Mouse (Mus musculus): ENCODE measurements around the gene Tanc1. TPM values are rescaled to one million over a fixed set of nuclear protein-coding genes. Genes with fewer than 3 reads are reported as not detected.

The Tanc1 gene
- total RNA-seq, 2 experiments from 2014 or later, result 17.7 to 27.5 TPM

- intact Hi-C loops (cut with DNase I), result no loop called here
- DNase-seq (ENCODE audit: low spot score in 2 of 2), result no peak
These were observed 63.6 kb downstream of the Tanc1 start for GRCm38 (mm10) chr2:59675270-59675995.

- DNase-seq (ENCODE audit: low spot score in 2 of 2), result no peak
- intact Hi-C loops (cut with DNase I), result no loop called here
These were observed 64.2 kb downstream of the Tanc1 start for GRCm38 (mm10) chr2:59676041-59676440.

DNA sequence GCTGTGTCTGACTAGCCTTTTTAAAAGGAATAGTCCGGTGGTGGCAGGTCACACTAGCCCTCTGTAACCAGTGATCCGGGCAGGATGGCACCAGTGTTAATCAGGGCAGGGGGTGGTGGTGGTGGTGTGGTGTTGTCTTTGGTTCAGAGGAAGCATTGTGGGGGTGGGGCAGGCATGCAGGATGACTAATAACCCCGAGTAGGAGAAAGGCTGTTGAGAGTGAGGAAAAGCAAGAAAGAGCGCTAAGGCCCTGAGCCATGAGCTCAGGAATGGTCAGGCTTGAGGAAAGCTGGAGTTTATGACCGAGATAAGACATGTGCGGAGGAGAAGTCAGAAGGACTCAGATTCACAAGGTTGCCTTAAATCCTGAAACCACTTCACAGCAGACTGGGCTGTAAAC is 64.6 kb downstream of the Tanc1 start:
- intact Hi-C loops (cut with DNase I), result no loop called here

GRCm38 (mm10) chr2:59679424-59680020 is 67.7 kb downstream of the Tanc1 start:
- no peak for DNase-seq (ENCODE audit: low spot score in 2 of 2)
- intact Hi-C loops (cut with DNase I), result no loop called here

More for the DNA sequence above, 64.6 kb downstream of the Tanc1 start:
- DNase-seq (ENCODE audit: low spot score in 2 of 2), result no peak

GRCm38 (mm10) chr2:59680736-59681135 is 68.9 kb downstream of the Tanc1 start:
- intact Hi-C loops (cut with DNase I), result no loop called here
- DNase-seq (ENCODE audit: low spot score in 2 of 2), result no peak

DNA sequence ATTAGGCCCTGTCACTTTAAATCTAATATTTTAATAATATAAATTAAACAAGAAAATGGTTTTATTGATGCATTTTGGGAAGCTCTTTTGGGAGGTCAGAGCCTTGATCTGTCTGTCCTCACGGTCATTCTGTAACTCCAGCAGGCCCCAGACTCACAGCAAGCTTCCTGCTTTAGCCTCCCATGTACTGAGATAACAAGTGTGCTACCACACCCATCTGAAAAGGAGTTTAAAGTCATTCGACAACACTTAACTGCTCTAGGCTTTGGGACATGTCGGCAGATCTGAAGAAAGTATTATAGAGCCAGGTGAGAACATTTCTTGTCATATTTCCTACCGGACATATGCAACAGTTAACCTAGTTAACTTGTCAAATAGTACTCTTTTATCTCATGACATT is 69.3 kb downstream of the Tanc1 start:
- intact Hi-C loops (cut with DNase I), result no loop called here

DNA sequence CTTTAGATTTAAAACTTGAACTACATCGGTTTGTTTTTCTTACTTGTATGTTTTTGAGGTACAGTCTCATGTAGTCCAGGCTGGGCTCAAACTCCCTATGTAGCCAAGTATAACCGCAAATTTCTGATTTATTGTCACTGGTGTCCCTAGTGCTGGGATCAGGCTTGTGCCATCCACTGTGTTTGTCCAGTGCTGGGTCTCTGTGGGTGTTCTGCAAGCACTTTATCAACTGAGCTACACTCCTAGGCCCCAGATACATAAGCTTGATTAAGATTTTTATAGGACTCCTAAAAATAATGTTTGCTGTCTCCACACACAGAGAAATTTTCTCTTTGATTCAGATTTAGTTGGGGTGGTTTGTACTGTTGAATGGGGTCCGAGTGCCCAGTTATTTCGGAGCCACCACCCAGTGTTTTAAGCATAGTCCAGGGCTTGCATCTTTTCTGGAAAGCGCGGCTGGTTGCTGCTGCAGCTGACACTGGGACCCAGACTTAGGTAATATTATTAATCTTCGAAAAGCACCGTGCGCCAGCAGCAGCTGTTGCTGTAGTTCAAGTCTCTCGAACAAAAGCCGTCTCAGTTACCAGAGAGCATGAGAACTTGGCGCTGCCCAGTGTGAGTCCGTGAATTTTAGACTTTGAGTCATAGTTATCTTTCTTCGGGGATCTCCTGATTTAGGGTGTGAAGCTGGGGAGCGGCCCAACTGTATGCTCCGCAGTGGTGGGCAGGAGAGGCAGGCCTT is 73.2 kb downstream of the Tanc1 start:
- no peak for DNase-seq (ENCODE audit: low spot score in 2 of 2)
- intact Hi-C loops (cut with DNase I), result no loop called here

More for the DNA sequence above, 69.3 kb downstream of the Tanc1 start:
- DNase-seq (ENCODE audit: low spot score in 2 of 2), result no peak

DNA sequence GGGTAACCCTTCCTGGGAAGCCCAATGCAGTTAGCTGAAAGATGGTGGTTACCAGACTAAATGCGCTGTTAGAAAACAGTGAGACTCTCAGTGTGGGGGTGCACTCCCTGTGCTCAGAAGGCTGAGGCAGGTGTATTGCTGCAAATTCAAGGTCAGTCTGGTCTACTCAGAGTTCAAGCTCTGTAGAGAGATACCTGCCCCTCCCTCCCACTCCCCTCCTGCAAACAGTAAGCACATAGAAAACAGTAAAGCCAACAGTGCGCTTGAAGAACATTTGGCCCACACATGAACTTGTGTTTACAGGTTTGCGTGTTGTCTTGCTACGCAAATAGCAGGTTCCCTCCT is 73.7 kb downstream of the Tanc1 start:
- no peak for DNase-seq (ENCODE audit: low spot score in 2 of 2)
- intact Hi-C loops (cut with DNase I), result no loop called here

GRCm38 (mm10) chr2:59688261-59689104 is 76.6 kb downstream of the Tanc1 start:
- intact Hi-C loops (cut with DNase I), result no loop called here
- no peak for DNase-seq (ENCODE audit: low spot score in 2 of 2)

GRCm38 (mm10) chr2:59691112-59691511 is 79.3 kb downstream of the Tanc1 start:
- intact Hi-C loops (cut with DNase I), result no loop called here
- DNase-seq (ENCODE audit: low spot score in 2 of 2), result no peak

GRCm38 (mm10) chr2:59693473-59693872 is 81.6 kb downstream of the Tanc1 start:
- DNase-seq (ENCODE audit: low spot score in 2 of 2), result no peak
- intact Hi-C loops (cut with DNase I), result no loop called here

GRCm38 (mm10) chr2:59697123-59697522 is 85.3 kb downstream of the Tanc1 start:
- intact Hi-C loops (cut with DNase I), result no loop called here
- no peak for DNase-seq (ENCODE audit: low spot score in 2 of 2)

- no peak for DNase-seq (ENCODE audit: low spot score in 2 of 2)
- intact Hi-C loops (cut with DNase I), result no loop called here
These were observed 86.1 kb downstream of the Tanc1 start for GRCm38 (mm10) chr2:59697722-59698634.

- DNase-seq (ENCODE audit: low spot score in 2 of 2), result no peak
- intact Hi-C loops (cut with DNase I), result no loop called here
These were observed 86.9 kb downstream of the Tanc1 start for GRCm38 (mm10) chr2:59698635-59699300.

GRCm38 (mm10) chr2:59699893-59700292 is 88.1 kb downstream of the Tanc1 start:
- intact Hi-C loops (cut with DNase I), result no loop called here
- no peak for DNase-seq (ENCODE audit: low spot score in 2 of 2)

DNA sequence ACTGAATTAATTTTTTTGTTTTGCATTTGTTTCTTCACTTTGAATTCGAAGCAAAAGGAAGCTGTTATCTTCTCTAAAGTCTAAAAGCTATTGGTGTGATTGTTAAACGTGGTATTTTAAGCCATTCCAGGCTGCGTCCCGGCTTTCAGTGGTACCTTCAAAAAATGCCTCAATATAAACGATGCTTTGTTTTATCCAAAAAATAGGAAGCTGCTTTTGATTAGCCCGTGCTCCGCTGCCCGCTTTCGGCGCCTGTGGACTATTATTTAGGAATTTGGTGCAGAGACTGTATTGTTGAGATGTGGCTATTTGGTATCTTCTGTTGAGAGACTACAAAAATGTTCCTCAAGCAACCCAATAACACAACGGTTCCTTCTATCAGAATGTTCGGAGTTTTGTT is 93.4 kb downstream of the Tanc1 start:
- DNase-seq (ENCODE audit: low spot score in 2 of 2), result no peak
- intact Hi-C loops (cut with DNase I), result no loop called here

DNA sequence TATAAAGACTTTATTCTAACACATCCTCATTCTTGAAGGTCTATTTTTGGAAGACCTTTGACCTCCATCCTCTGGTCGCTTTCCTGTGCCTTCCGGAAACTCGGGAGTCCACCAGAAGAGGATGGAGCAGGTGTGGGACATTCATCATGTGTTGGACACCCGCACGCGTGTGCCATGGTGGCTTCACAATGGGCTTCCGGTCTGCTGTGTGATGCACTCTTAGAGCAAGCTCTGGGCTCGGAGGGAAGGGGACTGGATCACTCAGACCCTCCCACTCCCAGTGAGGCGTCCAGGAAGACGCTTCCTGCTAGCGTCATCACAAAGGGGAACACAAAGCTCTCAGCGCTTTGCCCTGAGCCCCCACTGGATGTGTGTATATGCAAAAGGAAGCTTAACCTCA is 95.0 kb downstream of the Tanc1 start:
- intact Hi-C loops (cut with DNase I), result no loop called here
- no peak for DNase-seq (ENCODE audit: low spot score in 2 of 2)

DNA sequence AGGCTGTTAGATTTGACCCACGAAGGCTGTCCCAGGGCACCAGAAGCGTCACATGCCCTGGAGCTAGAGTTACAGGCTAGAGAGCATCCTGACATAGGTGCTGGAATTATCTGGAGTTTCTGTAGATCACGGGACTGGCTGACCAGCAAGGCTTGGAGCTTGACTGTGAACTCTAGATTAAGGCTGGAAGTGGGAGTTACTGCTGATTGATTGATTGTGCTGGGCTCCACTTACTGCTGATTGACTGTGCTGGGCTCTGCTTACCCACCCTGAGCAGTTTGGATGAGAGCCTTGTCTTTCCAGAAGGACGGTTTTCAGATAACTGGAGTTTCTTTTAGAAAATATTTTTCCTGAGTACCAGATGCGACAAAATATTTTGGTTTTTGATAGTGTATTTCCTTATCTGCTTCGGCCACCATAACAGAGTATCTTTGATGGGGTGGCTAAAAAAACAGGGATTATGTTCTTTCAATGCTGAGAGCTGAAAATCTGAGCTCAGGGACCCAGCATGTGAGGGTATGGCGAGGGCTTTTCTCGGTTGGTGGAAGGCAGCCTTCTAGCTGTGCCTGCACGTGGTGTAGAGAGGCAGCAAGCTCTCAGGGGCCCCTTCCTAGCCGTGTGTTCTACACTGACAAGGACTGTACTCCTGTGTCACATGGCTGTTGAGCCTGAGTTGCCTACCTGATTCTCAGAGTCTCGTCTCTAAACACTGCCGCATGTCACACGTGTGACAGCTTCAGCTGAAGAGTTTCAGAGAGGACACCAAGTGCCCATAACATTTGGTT is 96.3 kb downstream of the Tanc1 start:
- intact Hi-C loops (cut with DNase I), result no loop called here
- no peak for DNase-seq (ENCODE audit: low spot score in 2 of 2)
